Mouse (Mus musculus): ENCODE measurements around the gene Fam161a.

Fam161a gene

GRCm38 (mm10) chr11:22990393-22991126 lies 16.8 kb upstream of the Fam161a start, which contains the start of gene Cct4:
Cct4 (plus strand) TSS chr11:22990519.
- DNase-seq (ENCODE audit: low spot score in 2 of 2) = peak; percentile 90 to 91

GRCm38 (mm10) chr11:22991218-22991835 lies 16.0 kb upstream of the Fam161a start:
- DNase-seq (ENCODE audit: low spot score in 2 of 2) = no peak

- no peak for DNase-seq (ENCODE audit: low spot score in 2 of 2)
These were observed 13.1 kb upstream of the Fam161a start for GRCm38 (mm10) chr11:22994271-22994670.

GRCm38 (mm10) chr11:22995461-22995860 lies 11.9 kb upstream of the Fam161a start:
- DNase-seq (ENCODE audit: low spot score in 2 of 2) = no peak

GRCm38 (mm10) chr11:22998308-22998707 lies 9.0 kb upstream of the Fam161a start:
- DNase-seq (ENCODE audit: low spot score in 2 of 2) = no peak

GRCm38 (mm10) chr11:23005276-23005675 lies 2.1 kb upstream of the Fam161a start:
- no peak for DNase-seq (ENCODE audit: low spot score in 2 of 2)

GRCm38 (mm10) chr11:23007166-23007480 lies 208 bp upstream of the Fam161a start:
- DNase-seq (ENCODE audit: low spot score in 2 of 2) = no peak

GRCm38 (mm10) chr11:23008181-23008823 lies 971 bp downstream of the Fam161a start:
- peak; percentile 80 to 83 for DNase-seq (ENCODE audit: low spot score in 2 of 2)

- DNase-seq (ENCODE audit: low spot score in 2 of 2) = no peak
These were observed 1.5 kb downstream of the Fam161a start for GRCm38 (mm10) chr11:23008824-23009200.

- no peak for DNase-seq (ENCODE audit: low spot score in 2 of 2)
These were observed 5.8 kb downstream of the Fam161a start for GRCm38 (mm10) chr11:23013096-23013495.

- no peak for DNase-seq (ENCODE audit: low spot score in 2 of 2)
These were observed 6.4 kb downstream of the Fam161a start for GRCm38 (mm10) chr11:23013580-23014294.

- DNase-seq (ENCODE audit: low spot score in 2 of 2) = no peak
These were observed 7.7 kb downstream of the Fam161a start for GRCm38 (mm10) chr11:23014996-23015395.

- DNase-seq (ENCODE audit: low spot score in 2 of 2) = no peak
These were observed 10.6 kb downstream of the Fam161a start for GRCm38 (mm10) chr11:23017943-23018342.

- DNase-seq (ENCODE audit: low spot score in 2 of 2) = no peak
These were observed 12.9 kb downstream of the Fam161a start for GRCm38 (mm10) chr11:23020116-23020770.

- no peak for DNase-seq (ENCODE audit: low spot score in 2 of 2)
These were observed 13.5 kb downstream of the Fam161a start for GRCm38 (mm10) chr11:23020841-23021240.

GRCm38 (mm10) chr11:23023155-23023554 lies 15.8 kb downstream of the Fam161a start:
- no peak for DNase-seq (ENCODE audit: low spot score in 2 of 2)

- no peak for DNase-seq (ENCODE audit: low spot score in 2 of 2)
These were observed 16.8 kb downstream of the Fam161a start for GRCm38 (mm10) chr11:23024169-23024568.

- no peak for DNase-seq (ENCODE audit: low spot score in 2 of 2)
These were observed 21.6 kb downstream of the Fam161a start for GRCm38 (mm10) chr11:23028957-23029356.

GRCm38 (mm10) chr11:23029399-23029798 lies 22.1 kb downstream of the Fam161a start:
- no peak for DNase-seq (ENCODE audit: low spot score in 2 of 2)

GRCm38 (mm10) chr11:23047252-23047651 lies 39.9 kb downstream of the Fam161a start:
- DNase-seq (ENCODE audit: low spot score in 2 of 2) = no peak

- DNase-seq (ENCODE audit: low spot score in 2 of 2) = no peak
These were observed 40.6 kb downstream of the Fam161a start for GRCm38 (mm10) chr11:23047663-23048582.
